Mouse (Mus musculus) lung, postnatal 4 days (tissue): Measurements from ENCODE around the gene Gm12790.
A peak's percentile ranks its signal among the peaks of the same experiment; 100 is the strongest.
"Not testable (repeated sequence)": the region's sequence is repeated elsewhere in the genome, so short reads cannot be mapped to it uniquely, and the experiment has no call there.

Source experiments
- DNase-seq, 2 experiments: peaks; one replicate each; pipeline ENCODE4 v3.0.0; 2021

Gene Gm12790

GRCm38 (mm10) chr4:101980949-101981348 lies at the start of gene Gm12790:
Gm12790 (minus strand) TSS chr4:101981049.
- DNase-seq = not testable (repeated sequence)

DNA sequence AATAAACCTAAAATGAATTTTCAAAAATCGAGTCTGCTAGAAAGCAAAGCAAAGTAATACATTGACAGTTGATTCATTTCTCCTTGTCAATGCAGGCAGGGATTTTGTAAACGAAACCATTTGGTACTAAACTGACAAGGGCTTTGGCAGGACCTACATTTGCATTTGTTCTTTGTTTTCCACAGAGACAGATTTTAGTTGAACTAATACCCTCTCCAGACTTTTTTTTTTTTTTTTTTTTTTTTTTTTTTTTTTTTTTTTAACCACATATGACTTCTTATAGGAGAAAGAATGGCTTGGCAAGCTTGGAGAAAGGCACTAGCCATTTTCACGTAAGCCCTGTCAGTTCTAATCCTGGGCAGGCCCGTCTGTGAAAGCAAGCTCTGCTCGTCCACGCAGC lies 45.8 kb upstream of the Gm12790 start:
- DNase-seq = no peak

DNA sequence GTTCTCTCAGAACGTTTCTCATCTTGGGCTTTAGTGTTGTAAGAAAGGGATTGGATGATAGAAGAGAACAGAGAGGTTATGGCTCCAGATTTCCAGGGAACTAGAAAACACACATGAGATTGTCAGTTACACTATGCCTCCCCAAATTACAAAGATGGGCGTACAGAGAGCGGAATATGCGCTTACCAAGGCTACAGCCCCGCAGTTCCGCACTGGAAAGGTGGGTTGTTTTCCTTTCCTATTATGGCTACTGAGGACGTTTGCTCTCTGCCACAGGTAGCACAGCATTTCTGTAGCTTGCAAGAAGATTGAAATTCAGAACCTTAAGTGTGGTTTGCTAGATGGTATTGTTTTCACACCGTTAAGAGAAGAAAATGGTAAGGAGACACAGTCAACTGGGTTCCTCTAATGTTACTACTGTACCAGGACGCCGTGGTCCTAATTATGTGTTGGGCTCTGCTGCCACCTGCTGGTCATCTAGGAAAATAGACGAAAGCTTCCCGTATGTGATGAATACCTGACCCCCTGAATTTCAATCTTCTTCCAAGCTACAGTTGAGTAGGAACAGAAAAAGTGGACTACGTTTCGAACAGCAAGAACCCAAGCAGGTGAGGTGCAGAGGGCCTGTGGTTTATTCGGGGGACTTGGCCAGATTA lies 17.5 kb upstream of the Gm12790 start:
- DNase-seq = peak; percentile 43 to 71

GRCm38 (mm10) chr4:101997426-101997825 lies 16.6 kb upstream of the Gm12790 start:
- DNase-seq = no peak

DNA sequence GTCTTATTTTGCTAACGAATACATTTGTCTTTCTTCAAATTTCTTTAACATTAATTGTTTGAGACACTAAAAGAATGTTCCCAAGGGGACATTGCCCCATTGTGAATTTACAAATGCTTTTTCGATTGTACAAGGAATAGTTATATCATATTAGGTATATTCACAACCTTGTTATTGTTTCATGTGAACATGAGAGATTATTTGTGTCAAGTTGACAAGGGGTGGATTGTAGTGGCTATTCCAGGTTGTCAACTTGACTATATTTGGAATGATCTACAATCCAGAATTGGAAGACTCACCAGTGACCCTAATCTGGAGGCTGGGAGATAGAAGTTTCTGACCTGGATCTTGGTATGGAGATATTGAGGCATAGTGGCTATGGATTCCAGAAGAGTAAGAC lies 5.5 kb upstream of the Gm12790 start, which contains the start of gene Gm12789:
Gm12789 (plus strand) TSS at position 301 of the 400 bp plus-strand sequence.
- not testable (repeated sequence) for DNase-seq

GRCm38 (mm10) chr4:101985678-101986077 lies 4.8 kb upstream of the Gm12790 start:
- DNase-seq = no peak

GRCm38 (mm10) chr4:101940107-101940506 lies 40.7 kb downstream of the Gm12790 start, which contains the start of gene Gm12794:
Gm12794 (plus strand) TSS chr4:101940407.
- DNase-seq = not testable (repeated sequence)
